Mouse (Mus musculus): Measurements from ENCODE around the gene Mcmbp.

The Mcmbp gene

DNA sequence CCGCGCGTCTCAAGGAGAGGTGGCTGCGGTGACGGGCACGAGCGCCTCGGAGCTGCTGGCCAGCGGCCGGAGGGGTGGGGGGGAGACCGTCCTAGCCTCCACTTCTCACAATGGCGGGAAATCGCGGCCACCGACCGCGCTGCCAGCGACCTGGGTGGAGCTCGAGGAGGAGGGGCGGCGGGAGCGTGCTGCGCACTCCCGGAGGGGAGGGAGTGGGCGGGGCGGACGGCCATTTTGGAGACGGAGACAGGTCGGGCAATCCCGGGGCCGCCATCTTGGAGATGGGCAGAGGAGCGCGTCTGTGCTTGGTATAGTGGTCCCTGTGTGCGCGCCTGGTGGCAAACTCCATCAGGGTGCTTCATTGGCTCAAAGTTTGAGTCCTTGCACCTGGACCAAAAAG, at the start of gene Mcmbp:
Gene Mcmbp, minus strand, starts transcription at position 162 of the 400 bp plus-strand sequence.
- DNase-seq, result peak; percentile 99

DNA sequence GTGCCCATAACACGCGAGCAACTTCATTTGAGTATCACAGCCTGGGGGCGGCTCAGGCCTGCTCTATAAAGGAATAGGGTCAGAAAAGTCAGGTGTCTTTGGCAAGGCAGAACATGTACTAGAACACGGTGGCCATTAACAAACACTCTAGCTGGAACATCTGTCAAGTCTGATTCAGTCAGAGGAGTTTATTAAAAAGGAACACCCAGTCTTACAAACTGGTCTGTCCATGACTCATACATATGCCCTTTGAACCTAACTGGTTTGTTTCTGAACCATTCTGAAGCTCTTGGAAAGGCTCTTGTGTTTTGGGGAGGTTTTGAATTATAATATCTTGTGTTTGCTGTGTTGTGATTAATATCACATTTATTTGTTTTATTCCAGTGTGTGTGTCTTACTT, 49.8 kb upstream of the Mcmbp start:
- no peak for DNase-seq

- no peak for DNase-seq
Measured at GRCm38 (mm10) chr7:128781846-128782245, 41.6 kb upstream of the Mcmbp start.

DNA sequence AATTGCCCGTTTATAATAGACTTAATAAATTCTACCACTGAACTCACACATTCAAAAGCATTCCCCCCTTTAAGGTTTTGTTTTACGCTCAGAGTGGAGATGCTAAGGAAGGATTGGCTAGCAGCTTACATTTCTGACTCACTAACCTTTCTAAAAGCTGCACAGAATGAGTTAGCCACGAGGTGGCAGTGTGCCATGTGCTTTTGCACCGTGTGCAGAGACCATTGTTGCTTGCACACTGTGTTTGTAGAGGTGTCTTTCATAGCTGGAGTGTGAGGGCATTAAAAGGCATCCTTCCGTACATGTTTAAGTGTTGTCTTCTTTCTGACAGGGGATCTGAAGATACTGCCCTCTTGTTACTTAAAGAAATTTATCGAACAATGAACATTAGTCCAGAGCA, 39.0 kb upstream of the Mcmbp start:
- DNase-seq, result peak; percentile 37

DNA sequence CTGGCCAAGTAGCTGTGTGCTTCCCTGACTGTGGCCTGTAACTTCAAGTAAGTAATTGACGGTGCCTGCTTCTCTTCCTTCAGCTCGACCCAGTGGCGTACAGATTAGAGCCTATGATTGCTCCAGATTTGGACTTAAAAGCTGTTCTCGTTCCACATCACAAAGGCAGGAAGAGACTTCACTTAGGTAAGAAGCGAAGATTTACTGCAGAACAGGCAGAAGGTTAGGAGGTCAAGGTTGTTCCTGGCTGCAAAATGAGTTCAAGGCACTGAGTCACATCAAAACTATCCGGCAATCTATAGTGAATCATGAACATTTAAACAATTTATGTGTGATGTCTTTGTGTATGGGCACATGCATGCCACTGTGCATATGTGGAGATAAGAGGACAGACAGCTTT, 36.9 kb upstream of the Mcmbp start:
- no peak for DNase-seq

GRCm38 (mm10) chr7:128766696-128767095, 26.4 kb upstream of the Mcmbp start:
- DNase-seq, result no peak

DNA sequence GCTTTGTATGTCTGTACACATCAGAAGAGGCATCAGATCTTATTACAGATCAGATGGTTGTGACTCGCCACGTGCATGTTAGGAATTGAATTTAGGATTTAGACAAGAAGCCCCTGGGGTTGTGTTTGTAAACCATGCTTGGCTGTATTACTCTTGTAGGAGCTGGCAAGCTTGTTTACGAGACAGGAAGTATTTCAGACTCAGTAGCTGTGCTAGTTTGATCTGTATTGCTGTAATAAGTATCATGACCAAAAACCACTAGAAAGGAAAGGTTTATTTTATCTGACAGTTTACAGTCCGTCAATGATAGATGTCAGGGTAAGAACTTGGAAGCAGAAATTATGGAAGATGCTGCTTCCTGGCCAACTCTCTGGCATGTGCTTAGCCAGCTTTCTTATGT, 18.7 kb upstream of the Mcmbp start:
- DNase-seq, result no peak

DNA sequence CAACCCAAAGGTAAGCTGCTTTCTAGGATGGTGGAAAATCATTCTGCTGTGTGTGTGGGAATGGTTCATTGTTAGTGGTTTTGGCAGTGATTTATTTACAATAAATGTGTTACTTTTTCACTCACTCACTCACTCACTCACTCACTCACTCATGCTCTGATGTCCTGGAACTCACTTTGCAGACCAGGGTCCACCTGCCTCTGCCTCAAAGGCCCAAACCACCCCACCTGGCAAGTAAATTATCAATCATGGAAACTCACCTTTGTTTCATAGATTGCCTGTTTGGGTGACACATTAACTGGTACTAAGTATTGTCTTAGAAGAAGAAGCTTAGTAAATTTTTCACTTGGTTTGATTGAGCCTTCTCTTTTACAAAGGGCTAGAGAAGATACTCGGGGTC, 15.1 kb upstream of the Mcmbp start:
- DNase-seq, result no peak

- DNase-seq, result no peak
Measured at GRCm38 (mm10) chr7:128752012-128752411, 11.7 kb upstream of the Mcmbp start.

DNA sequence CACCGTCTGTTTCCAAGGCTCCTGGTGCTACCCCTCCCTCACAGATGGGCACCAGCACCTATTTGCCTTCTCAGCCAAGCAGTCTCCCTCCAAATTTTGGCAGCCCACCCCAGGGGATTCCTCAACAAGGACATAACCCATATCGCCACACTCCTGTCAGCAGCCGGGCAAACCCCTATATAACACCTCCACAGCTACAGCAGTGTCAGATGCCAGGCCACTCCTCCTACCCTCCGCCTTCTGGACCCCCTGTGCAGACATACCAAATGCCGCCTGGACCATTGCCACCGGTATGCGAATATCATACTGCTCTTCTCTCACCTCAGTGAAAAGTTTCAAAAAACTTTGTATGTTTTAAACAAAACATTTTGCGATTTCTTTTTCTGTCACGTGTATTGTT, 10.0 kb upstream of the Mcmbp start:
- no peak for DNase-seq

- DNase-seq, result no peak
Measured at GRCm38 (mm10) chr7:128748758-128749157, 8.5 kb upstream of the Mcmbp start.

- DNase-seq, result no peak
Measured at GRCm38 (mm10) chr7:128746151-128746550, 5.9 kb upstream of the Mcmbp start.

- peak; percentile 97 for DNase-seq
Measured at GRCm38 (mm10) chr7:128744684-128745485, 4.6 kb upstream of the Mcmbp start, which contains the start of gene Sec23ip. Sec23ip (plus strand) TSS chr7:128744943.

DNA sequence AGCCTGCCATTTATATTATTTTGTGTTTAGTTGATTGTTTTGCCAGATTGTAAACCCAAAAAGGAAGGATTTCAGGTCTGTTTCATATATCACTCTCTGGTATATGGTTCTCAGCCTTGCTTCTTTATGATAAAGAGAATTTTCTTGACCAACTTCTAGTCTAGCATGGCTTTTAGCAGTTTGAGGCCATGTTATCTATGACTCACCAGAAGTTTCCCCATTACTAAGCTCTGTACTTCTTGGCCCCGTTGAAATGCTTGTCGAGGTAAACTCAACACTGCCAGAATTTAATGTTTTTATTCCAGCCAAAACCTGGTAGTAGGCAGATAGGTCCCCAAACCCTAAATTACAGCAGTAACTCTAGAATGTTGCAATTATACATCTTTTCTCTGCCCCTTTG, 3.6 kb upstream of the Mcmbp start:
- DNase-seq, result no peak

GRCm38 (mm10) chr7:128739462-128740277, 625 bp downstream of the Mcmbp start:
- DNase-seq, result peak; percentile 67

GRCm38 (mm10) chr7:128739116-128739461, 1.2 kb downstream of the Mcmbp start:
- DNase-seq, result no peak

GRCm38 (mm10) chr7:128738041-128738440, 2.3 kb downstream of the Mcmbp start:
- no peak for DNase-seq

DNA sequence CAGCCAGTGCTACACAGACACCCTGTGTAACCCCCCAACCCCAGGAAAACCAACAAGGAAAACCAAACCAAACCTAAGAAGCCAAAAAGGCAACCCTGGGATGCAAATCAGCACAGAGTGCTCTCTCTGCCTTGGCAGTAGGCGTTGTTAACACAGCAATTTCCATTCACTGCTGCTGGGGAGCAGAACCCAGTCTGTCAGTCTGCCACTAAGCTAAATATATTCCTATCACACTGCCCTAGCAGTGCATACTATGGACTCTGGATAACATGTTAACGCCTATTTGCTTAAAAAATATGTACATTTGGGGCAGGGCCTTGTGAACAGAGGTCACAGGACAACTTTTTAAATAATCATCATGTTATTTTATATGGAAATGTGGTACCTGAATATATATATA, 8.7 kb downstream of the Mcmbp start:
- no peak for DNase-seq

DNA sequence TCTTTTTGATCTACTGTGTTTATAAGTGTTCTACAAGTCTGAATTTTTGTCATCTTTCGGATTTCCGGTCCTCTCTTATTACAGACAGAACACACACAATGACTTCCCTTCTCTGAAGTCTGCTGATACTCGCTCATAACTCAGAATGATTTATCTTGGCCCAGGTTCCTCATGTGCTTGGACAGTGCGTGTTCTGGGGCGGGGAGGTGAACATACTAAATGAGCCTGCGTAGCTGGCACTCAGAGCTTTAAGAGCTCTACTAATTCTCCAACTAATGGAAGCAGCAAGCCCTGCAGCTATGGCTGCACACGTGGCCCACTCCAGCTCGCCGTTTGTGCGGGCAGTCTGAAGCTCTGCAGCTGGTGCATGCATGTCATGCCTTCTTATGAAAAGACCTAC, 11.6 kb downstream of the Mcmbp start:
- DNase-seq, result no peak

DNA sequence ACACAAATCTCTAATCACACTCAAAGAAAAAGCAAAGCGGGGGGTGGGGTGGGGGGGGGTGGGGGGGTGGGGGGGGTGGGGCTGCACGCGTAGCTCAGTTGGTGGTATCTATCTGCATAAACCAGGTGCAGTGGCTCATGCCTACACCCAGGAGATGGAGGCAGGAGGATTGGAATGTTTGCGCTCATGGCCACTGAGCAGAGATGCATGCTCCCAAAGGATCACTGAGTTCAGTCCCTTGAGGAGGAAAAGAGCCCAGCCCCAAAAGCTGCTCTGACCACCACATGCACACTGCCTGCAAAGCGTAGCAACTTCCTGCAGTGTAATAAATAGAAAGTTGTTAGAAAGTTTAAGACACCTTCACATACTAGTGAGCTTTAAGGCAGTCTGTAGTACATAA, 12.6 kb downstream of the Mcmbp start:
- DNase-seq, result no peak

GRCm38 (mm10) chr7:128726999-128727398, 13.3 kb downstream of the Mcmbp start:
- DNase-seq, result no peak

DNA sequence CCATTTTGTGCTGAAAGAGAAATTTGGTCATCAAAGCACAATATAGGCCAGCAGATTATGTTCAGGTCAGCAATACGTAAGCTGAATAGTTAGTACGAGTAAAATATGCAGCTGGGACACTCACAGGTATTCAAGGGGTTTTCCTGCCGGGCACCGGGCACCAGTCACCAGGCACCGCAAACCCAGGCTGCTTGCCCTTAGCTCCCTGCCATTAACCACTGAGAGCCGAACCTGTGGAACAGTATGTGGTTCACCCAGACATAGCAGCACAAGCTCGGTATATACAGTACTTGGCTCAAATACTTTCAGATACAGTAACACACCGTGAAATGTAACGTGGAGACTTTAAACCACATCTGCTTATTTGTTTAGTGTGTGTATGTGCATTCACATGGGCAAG, 15.1 kb downstream of the Mcmbp start:
- no peak for DNase-seq

- DNase-seq, result peak; percentile 79
Measured at GRCm38 (mm10) chr7:128724761-128725160, 15.5 kb downstream of the Mcmbp start.

DNA sequence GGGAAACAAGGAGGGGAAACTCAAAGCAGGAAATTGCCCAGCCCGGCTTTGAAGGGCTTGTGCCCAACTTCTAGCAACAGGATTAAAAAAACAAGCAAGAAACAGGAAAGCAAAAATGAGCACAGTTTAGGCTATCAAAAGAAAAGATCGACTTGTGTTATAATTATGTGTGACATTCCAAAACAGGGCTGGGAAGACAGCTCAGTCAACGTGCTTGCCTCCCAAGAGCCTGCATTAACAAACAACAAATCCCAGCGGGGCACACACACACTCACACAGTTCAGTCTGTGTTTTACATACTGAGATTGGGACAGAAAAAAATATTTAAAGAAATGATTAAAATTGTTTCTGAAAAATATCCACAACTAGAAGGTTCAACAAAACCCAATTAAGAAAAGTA, 22.3 kb downstream of the Mcmbp start:
- no peak for DNase-seq

All from thymus, postnatal 14 days (tissue).